24 mouse cellular contexts compared by ENCODE assay signal in genomic region chr5:6716179-6716578, GRCm38 (mm10).
A peak's percentile ranks its signal among the peaks of the same experiment; 100 is the strongest.
DNase-seq lines count a peak whose midpoint lies in the region; ATAC-seq and TF ChIP-seq lines count a peak whose summit lies in the region.
"Had no signal": no experiment of that assay in that cellular context is flagged by ENCODE, and none has a peak within 500 bp of the region (broad histone marks: within the 10 kb centered on the region; RNA-seq: fewer than 3 reads in every experiment).

No protein-coding gene starts in this region.

- H3K4me2 ChIP-seq in heart, embryonic 12.5 days, result no peak overlapping the region
- no peak overlapping the region for H3K4me2 ChIP-seq in liver, embryonic 14.5 days (ENCODE audit: low read depth)
- H3K4me2 ChIP-seq in forebrain, embryonic 14.5 days (ENCODE audit: low read length), result no peak overlapping the region
- H3K4me2 ChIP-seq: embryonic facial prominence, embryonic 13.5 days; forebrain, embryonic 13.5 days; hindbrain, embryonic 12.5 days had no signal

- WGBS in heart, embryonic 12.5 days, result 68% methylated on average over 1 of the region's 1 CpGs
- 37% methylated on average over 1 of the region's 1 CpGs for WGBS in liver, embryonic 14.5 days (ENCODE audit: insufficient replicate concordance)
- 70% methylated on average over 1 of the region's 1 CpGs for WGBS in forebrain, embryonic 14.5 days

- H3K27ac ChIP-seq in heart, embryonic 12.5 days (ENCODE audit: poor library complexity, severe bottlenecking), result no peak overlapping the region
- no peak overlapping the region for H3K27ac ChIP-seq in liver, embryonic 14.5 days
- H3K27ac ChIP-seq in forebrain, embryonic 14.5 days (ENCODE audit: low read depth, low read length), result no peak overlapping the region
- H3K27ac ChIP-seq: embryonic facial prominence, embryonic 13.5 days; forebrain, embryonic 13.5 days; hindbrain, embryonic 12.5 days had no signal

- H3K27me3 ChIP-seq in heart, embryonic 12.5 days (replicated peaks), result no peaks in the 10 kb centered on the region
- H3K27me3 ChIP-seq in liver, embryonic 14.5 days (ENCODE audit: control insufficient read depth, insufficient read depth, low read length), result no peaks in the 10 kb centered on the region
- no peaks in the 10 kb centered on the region for H3K27me3 ChIP-seq in forebrain, embryonic 14.5 days (replicated peaks; ENCODE audit: control insufficient read depth, insufficient read depth, low read length)
- H3K27me3 ChIP-seq: embryonic facial prominence, embryonic 13.5 days; forebrain, embryonic 13.5 days; hindbrain, embryonic 12.5 days had no signal

- peak; percentile 8 for DNase-seq in embryo, embryonic 10 days (ENCODE audit: low spot score)
- DNase-seq in embryo, embryonic 9.5 days (ENCODE audit: extremely low spot score), result no peak
- no peak for DNase-seq in heart, postnatal 4 days
- DNase-seq in c-Kit-positive CD71-positive TER-119-negative erythroid progenitor cells, embryonic 14.5 days (ENCODE audit: low read depth), result peak; percentile 1
- peak; percentile 4 to 7 (median 6) for DNase-seq in liver, embryonic 14.5 days (ENCODE audit: low read depth in 3 of 3, low spot score in 3 of 3)
- DNase-seq in left cerebral cortex, postnatal 36 days (ENCODE audit: low spot score in 2 of 2), result no peak
- DNase-seq in forebrain, embryonic 14.5 days (ENCODE audit: low spot score), result no peak
- DNase-seq: adrenal gland, adult 8-10 months; adrenal gland, postnatal 36 days; B cell, adult 2 months; cerebellum, adult 11 months; cerebellum, adult 8-10 months; cerebellum, postnatal 14 days; gastrocnemius, postnatal 10 days; heart, adult 18-20 months; heart, postnatal 36 days had no signal

- no peaks in the 10 kb centered on the region for H3K9me3 ChIP-seq in heart, embryonic 12.5 days (replicated peaks)
- no peaks in the 10 kb centered on the region for H3K9me3 ChIP-seq in liver, embryonic 14.5 days (ENCODE audit: control insufficient read depth, low read length)
- H3K9me3 ChIP-seq in forebrain, embryonic 14.5 days (replicated peaks; ENCODE audit: control insufficient read depth, low read length), result no peaks in the 10 kb centered on the region
- H3K9me3 ChIP-seq: forebrain, embryonic 13.5 days; G1E; hindbrain, embryonic 12.5 days had no signal

- no peaks in the 10 kb centered on the region for H3K4me1 ChIP-seq in heart, embryonic 12.5 days (replicated peaks)
- 0 out of 4 replicates have a peak, but pooled peaks cover 0 to 2% of the 10 kb centered on the region in 2 experiments for H3K4me1 ChIP-seq in liver, embryonic 14.5 days (replicated peaks; ENCODE audit: control insufficient read depth in 2 of 2, insufficient read depth in 2 of 2, low read length in 1 of 2)
- no peaks in the 10 kb centered on the region for H3K4me1 ChIP-seq in forebrain, embryonic 14.5 days (ENCODE audit: control insufficient read depth, insufficient read depth, low read length)
- H3K4me1 ChIP-seq: embryonic facial prominence, embryonic 13.5 days; forebrain, embryonic 13.5 days; hindbrain, embryonic 12.5 days had no signal

- no peak overlapping the region for H3K4me3 ChIP-seq in heart, embryonic 12.5 days
- H3K4me3 ChIP-seq in liver, embryonic 14.5 days (ENCODE audit: insufficient read depth in 1 of 2, low read depth in 2 of 2, low read length in 2 of 2), result no peak overlapping the region
- H3K4me3 ChIP-seq in forebrain, embryonic 14.5 days (ENCODE audit: low read depth, low read length), result no peak overlapping the region
- H3K4me3 ChIP-seq: embryonic facial prominence, embryonic 13.5 days; forebrain, embryonic 13.5 days; hindbrain, embryonic 12.5 days had no signal

- no peak overlapping the region for H3K9ac ChIP-seq in heart, embryonic 12.5 days
- H3K9ac ChIP-seq in liver, embryonic 14.5 days (replicated peaks), result no peak overlapping the region
- no peak overlapping the region for H3K9ac ChIP-seq in forebrain, embryonic 14.5 days (ENCODE audit: low read length)
- H3K9ac ChIP-seq: embryonic facial prominence, embryonic 13.5 days; forebrain, embryonic 13.5 days; hindbrain, embryonic 12.5 days had no signal

- no peak for TF ChIP-seq EP300 in liver, embryonic 14.5 days (IDR thresholded peaks at IDR 0.05; ENCODE audit: low read depth)

- ATAC-seq in heart, embryonic 12.5 days (ENCODE audit: insufficient number of reproducible peaks, low FRiP score), result peak; percentile 88
- peak; percentile 97 for ATAC-seq in liver, embryonic 14.5 days (ENCODE audit: insufficient read depth)
- no peak for ATAC-seq in forebrain, embryonic 14.5 days
- ATAC-seq: CD4-positive, CD25-positive, alpha-beta regulatory T cell, adult 4 months; forebrain, embryonic 13.5 days; hindbrain, embryonic 16.5 days; inflammation-experienced regulatory T-cells, adult 6 months had no signal

- intact Hi-C loops in left cerebral cortex, postnatal 36 days (cut with DNase I), result no loop called here

- H3K36me3 ChIP-seq in heart, embryonic 12.5 days, result no peaks in the 10 kb centered on the region
- no peaks in the 10 kb centered on the region for H3K36me3 ChIP-seq in liver, embryonic 14.5 days (replicated peaks; ENCODE audit: control insufficient read depth, insufficient read depth, low read depth)
- no peaks in the 10 kb centered on the region for H3K36me3 ChIP-seq in forebrain, embryonic 14.5 days (ENCODE audit: control insufficient read depth, insufficient read depth, low read length)
- H3K36me3 ChIP-seq: embryonic facial prominence, embryonic 13.5 days; G1E; hindbrain, embryonic 12.5 days had no signal

- TF ChIP-seq CTCF in liver, embryonic 14.5 days (IDR thresholded peaks at IDR 0.05; ENCODE audit: low read depth), result no peak

Comparison
In these comparisons a context has a peak if more than half of its experiments do, and no peak if none do; other contexts are left out.
1. DNase-seq: peak in embryo, embryonic 10 days (single experiment), c-Kit-positive CD71-positive TER-119-negative erythroid progenitor cells, embryonic 14.5 days (single experiment) and liver, embryonic 14.5 days (3 of 3); none in embryo, embryonic 9.5 days (single experiment), heart, postnatal 4 days (single experiment), left cerebral cortex, postnatal 36 days (0 of 2) and forebrain, embryonic 14.5 days (single experiment).